ENCODE assay signal across 9 mouse cellular contexts in genomic region chr7:16415426-16415825, GRCm38 (mm10). TPM values are rescaled to one million over a fixed set of nuclear protein-coding genes. Genes with fewer than 3 reads are reported as not detected.
DNase-seq lines count a peak whose midpoint lies in the region; ATAC-seq and TF ChIP-seq lines count a peak whose summit lies in the region.
"Had no signal": no experiment of that assay in that cellular context is flagged by ENCODE, and none has a peak within 500 bp of the region (broad histone marks: within the 10 kb centered on the region; RNA-seq: fewer than 3 reads in every experiment).

No protein-coding gene starts in this region.

- no peak for ATAC-seq in liver, embryonic 14.5 days (ENCODE audit: insufficient read depth)

- DNase-seq in thymus, adult 2 months = no peak
- DNase-seq in thymus, postnatal 4 days = no peak
- peak; percentile 64 to 71 for DNase-seq in kidney, adult 8-10 months
- DNase-seq in liver, embryonic 14.5 days (ENCODE audit: low read depth in 3 of 3, low spot score in 3 of 3) = no peak
- DNase-seq in adrenal gland, postnatal 25 days = no peak
- no peak for DNase-seq in gastrocnemius, adult 8-10 months (ENCODE audit: low spot score in 2 of 2)
- DNase-seq in testis, postnatal 10 days (ENCODE audit: low spot score) = no peak
- DNase-seq: adrenal gland, adult 2 months; thymus, adult 18-20 months had no signal

- peak overlapping the region; percentile 34; the same call in 1 of the 2 replicates for H3K9ac ChIP-seq in liver, embryonic 14.5 days (replicated peaks)

- no peak for TF ChIP-seq CTCF in thymus, adult 2 months (IDR thresholded peaks at IDR 0.05; ENCODE audit: borderline replicate concordance, control insufficient read depth, extremely low read depth, insufficient read depth, low read length, poor library complexity)
- no peak for TF ChIP-seq CTCF in liver, embryonic 14.5 days (IDR thresholded peaks at IDR 0.05; ENCODE audit: low read depth)

- no peaks in the 10 kb centered on the region for H3K4me1 ChIP-seq in thymus, adult 2 months (replicated peaks; ENCODE audit: control insufficient read depth, insufficient read depth, low read length)
- H3K4me1 ChIP-seq in liver, embryonic 14.5 days (replicated peaks; ENCODE audit: control insufficient read depth in 2 of 2, insufficient read depth in 2 of 2, low read length in 1 of 2) = peaks cover 19 to 25% of the 10 kb centered on the region in 2 experiments

- no peak for TF ChIP-seq POLR2A in thymus, adult 2 months (IDR thresholded peaks at IDR 0.05; ENCODE audit: control insufficient read depth, extremely low read depth, insufficient read depth, low read length, poor library complexity)

- no peaks in the 10 kb centered on the region for H3K9me3 ChIP-seq in liver, embryonic 14.5 days (ENCODE audit: control insufficient read depth, low read length)

- TF ChIP-seq EP300 in liver, embryonic 14.5 days (IDR thresholded peaks at IDR 0.05; ENCODE audit: low read depth) = no peak

- peaks cover 41% of the 10 kb centered on the region for H3K36me3 ChIP-seq in thymus, adult 2 months (ENCODE audit: control insufficient read depth, insufficient read depth, low read length)
- peaks cover 61% of the 10 kb centered on the region for H3K36me3 ChIP-seq in liver, embryonic 14.5 days (replicated peaks; ENCODE audit: control insufficient read depth, insufficient read depth, low read depth)

- H3K27ac ChIP-seq in thymus, adult 2 months (ENCODE audit: control insufficient read depth, insufficient read depth, low read length) = peak overlapping the region; percentile 38; the same call in 1 of the 2 replicates
- no peak overlapping the region for H3K27ac ChIP-seq in liver, embryonic 14.5 days

- no peak overlapping the region for H3K4me2 ChIP-seq in liver, embryonic 14.5 days (ENCODE audit: low read depth)

- no peaks in the 10 kb centered on the region for H3K27me3 ChIP-seq in thymus, adult 2 months (ENCODE audit: control insufficient read depth, insufficient read depth, low read length)
- H3K27me3 ChIP-seq in liver, embryonic 14.5 days (ENCODE audit: control insufficient read depth, insufficient read depth, low read length) = no peaks in the 10 kb centered on the region

- WGBS in thymus, adult 2 months = 97% methylated on average over 3 of the region's 3 CpGs
- WGBS in liver, embryonic 14.5 days (ENCODE audit: insufficient replicate concordance) = 83% methylated on average over 3 of the region's 3 CpGs

- H3K4me3 ChIP-seq in thymus, adult 2 months (ENCODE audit: control insufficient read depth, insufficient read depth, low read length) = no peak overlapping the region
- H3K4me3 ChIP-seq in liver, embryonic 14.5 days (ENCODE audit: insufficient read depth in 1 of 2, low read depth in 2 of 2, low read length in 2 of 2) = no peak overlapping the region

RNA-seq across cellular contexts. Expression of gene Zc3h4, which starts 14.7 kb away (rescaled TPM):
- 81.3 and 100 TPM in 2 replicates for polyA plus RNA-seq in thymus, adult 2 months (2012; rRNA removed)
- polyA plus RNA-seq in liver, embryonic 14.5 days (2012; rRNA removed) = 13.7 and 15.2 TPM in 2 replicates
- 6.0 TPM in 2 replicates for polyA plus RNA-seq in liver, embryonic 14.5 days (2014; fragmentation: Nextera tagmentation; extraction: Ambion mirVana)
- total RNA-seq in adrenal gland, postnatal 25 days (2021) = 47.1 and 57.3 TPM in 2 replicates
- 10 to 100 TPM; 23.1 to 28.9 (median 26.7) TPM for total RNA-seq in gastrocnemius, adult 8-10 months (2022)

RNA-seq across cellular contexts. Expression of gene Sae1, which starts 27.8 kb away (rescaled TPM):
- polyA plus RNA-seq in thymus, adult 2 months (2012; rRNA removed) = 61.0 and 66.8 TPM in 2 replicates
- polyA plus RNA-seq in liver, embryonic 14.5 days (2012; rRNA removed) = 35.0 and 55.6 TPM in 2 replicates
- polyA plus RNA-seq in liver, embryonic 14.5 days (2014; fragmentation: Nextera tagmentation; extraction: Ambion mirVana) = 89.3 and 95.5 TPM in 2 replicates
- 67.1 and 74.1 TPM in 2 replicates for total RNA-seq in adrenal gland, postnatal 25 days (2021)
- 10 to 100 TPM; 25.0 to 30.6 (median 26.9) TPM for total RNA-seq in gastrocnemius, adult 8-10 months (2022)

RNA-seq across cellular contexts. Expression of gene Tmem160, which starts 37.2 kb away (rescaled TPM):
- polyA plus RNA-seq in thymus, adult 2 months (2012; rRNA removed) = 225 and 228 TPM in 2 replicates
- polyA plus RNA-seq in liver, embryonic 14.5 days (2012; rRNA removed) = 21.5 and 23.6 TPM in 2 replicates
- polyA plus RNA-seq in liver, embryonic 14.5 days (2014; fragmentation: Nextera tagmentation; extraction: Ambion mirVana) = 34.5 and 36.9 TPM in 2 replicates
- total RNA-seq in adrenal gland, postnatal 25 days (2021) = 62.2 and 70.3 TPM in 2 replicates
- total RNA-seq in gastrocnemius, adult 8-10 months (2022) = 10 to 100 TPM; 54.7 to 73.2 (median 60.1) TPM

Comparison
In these comparisons a context has a peak if more than half of its experiments do, and no peak if none do; other contexts are left out.
1. DNase-seq: peak in kidney, adult 8-10 months (2 of 2); none in thymus, adult 2 months (single experiment), thymus, postnatal 4 days (single experiment), liver, embryonic 14.5 days (0 of 3), adrenal gland, postnatal 25 days (single experiment), gastrocnemius, adult 8-10 months (0 of 2) and testis, postnatal 10 days (single experiment).